Mouse (Mus musculus) retina, postnatal 7 days (tissue): ENCODE data around the gene Mier1.
"Not testable (repeated sequence)": the region's sequence is repeated elsewhere in the genome, so short reads cannot be mapped to it uniquely, and the experiment has no call there.

Experiments
- DNase-seq: peaks from one replicate; pipeline ENCODE4 v3.0.0-alpha.2; 2012; ENCODE audit warnings: low read depth, low spot score

Gene Mier1

DNA sequence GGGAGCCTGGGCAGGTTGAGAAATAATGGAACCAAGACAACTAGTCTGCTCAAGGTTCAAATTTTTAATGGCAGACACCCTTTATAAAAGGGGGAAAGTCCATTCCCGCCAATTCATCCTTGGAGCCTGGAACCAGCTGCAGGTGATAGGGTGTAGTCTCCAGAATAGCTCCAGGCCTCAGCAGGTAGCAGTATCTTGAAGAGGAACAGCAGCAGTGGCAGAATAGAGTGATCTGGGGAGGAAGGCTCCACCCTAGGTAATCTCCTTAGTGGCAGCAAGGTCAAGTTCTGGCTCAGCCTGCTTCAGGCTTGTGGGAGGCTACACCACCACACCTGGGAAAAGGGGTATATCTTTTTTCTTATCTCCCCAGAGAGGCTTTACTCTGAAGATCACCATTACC lies 52.0 kb downstream of the Mier1 start:
- DNase-seq, result not testable (repeated sequence)

- no peak for DNase-seq
These were observed 57.1 kb downstream of the Mier1 start for GRCm38 (mm10) chr4:103171256-103171655.

- DNase-seq, result no peak
These were observed 59.3 kb downstream of the Mier1 start for GRCm38 (mm10) chr4:103173507-103173906.

- DNase-seq, result no peak
These were observed 59.8 kb downstream of the Mier1 start for GRCm38 (mm10) chr4:103174001-103174400.

GRCm38 (mm10) chr4:103177681-103178080 lies 63.5 kb downstream of the Mier1 start:
- no peak for DNase-seq

DNA sequence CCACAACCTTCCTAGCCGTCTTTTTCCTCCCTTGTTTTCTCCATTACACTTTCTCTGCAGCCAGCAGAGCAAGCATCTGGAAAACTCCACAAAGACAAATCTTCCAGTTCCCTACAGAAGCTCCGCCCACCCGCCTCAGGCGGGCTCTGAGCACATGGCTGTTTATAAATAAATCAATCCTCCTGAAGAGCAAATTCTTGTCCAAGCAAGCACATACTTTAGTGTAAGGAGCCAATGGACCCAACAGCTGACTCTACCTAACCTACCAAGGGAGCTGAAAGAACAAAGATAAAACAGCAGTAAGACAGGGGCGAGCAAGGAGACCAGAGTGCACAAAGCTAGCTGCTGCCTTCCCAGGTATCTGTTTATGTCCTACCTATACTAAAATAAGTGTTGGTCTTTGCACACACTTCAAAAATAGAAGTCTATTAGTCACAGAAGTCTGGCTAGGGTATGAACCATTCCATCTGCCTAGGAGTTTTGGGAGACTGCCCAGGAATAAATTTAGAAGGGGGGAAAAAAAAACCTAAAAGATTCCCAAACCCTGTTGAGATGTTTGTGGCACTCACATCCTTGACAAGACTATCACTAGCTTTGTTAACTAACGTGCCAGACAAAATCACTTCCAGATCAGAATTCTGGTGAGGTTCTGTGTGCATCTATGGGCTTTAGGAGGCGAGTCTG lies 64.6 kb downstream of the Mier1 start:
- DNase-seq, result no peak

DNA sequence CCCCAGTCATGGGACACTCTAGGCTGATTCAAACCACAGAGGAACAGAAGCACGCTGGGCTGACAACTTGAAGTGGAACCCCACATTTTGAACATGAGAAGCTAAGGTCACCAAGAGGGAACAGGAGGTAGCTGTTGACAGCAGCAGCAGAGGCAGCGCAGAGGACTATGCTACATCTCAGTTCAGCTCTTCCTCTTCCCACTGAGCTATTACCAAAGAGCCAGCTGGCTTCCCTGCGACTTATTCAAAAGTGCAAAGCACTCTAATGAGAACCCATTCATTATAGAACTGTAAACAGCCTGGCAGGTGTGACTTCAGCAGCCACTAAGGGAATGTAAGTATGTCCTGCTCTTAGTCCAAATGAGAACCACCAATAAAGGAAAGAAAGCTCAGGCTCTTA lies 65.4 kb downstream of the Mier1 start:
- DNase-seq, result no peak

GRCm38 (mm10) chr4:103180300-103180888 lies 66.2 kb downstream of the Mier1 start:
- no peak for DNase-seq

- DNase-seq, result no peak
These were observed 74.8 kb downstream of the Mier1 start for GRCm38 (mm10) chr4:103188786-103189640.

GRCm38 (mm10) chr4:103192421-103192820 lies 78.2 kb downstream of the Mier1 start:
- no peak for DNase-seq

DNA sequence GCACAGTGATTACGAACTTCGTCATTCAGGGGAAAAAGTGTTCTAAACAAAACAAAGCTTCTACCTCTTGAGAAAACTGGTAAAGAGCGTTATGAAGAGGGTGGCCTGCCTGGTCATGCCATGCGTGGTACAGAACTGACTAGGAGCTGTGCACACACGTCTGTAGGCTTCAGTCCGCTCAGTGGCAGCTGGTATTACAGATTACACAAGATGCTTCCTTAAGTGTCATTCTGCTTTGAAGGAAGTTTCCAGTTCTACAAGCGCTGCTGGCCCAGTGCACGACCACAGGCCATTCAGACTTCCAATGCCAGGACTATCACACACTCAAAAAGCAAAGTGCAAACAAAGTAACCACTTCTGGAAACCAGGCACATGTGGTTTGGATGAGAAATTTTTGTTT lies 83.2 kb downstream of the Mier1 start:
- no peak for DNase-seq

DNA sequence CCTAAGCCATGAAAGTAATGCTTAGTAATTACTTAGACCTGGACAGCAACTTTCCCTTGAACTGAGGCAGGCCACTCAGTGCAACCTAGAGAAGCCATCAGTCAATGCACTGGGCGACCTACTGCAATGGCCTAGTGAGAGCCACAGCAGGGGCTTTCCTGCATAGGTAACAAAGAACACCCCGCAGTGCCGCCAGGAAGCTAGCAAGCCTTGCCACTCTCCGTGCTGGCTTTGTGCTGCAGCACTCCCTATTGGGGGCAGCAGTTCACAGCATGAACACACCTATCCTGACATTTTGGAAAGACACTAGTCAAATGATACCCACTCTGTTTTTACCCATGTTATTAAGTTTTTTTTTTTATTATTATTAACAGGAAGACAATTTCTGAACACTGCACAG lies 84.9 kb downstream of the Mier1 start:
- no peak for DNase-seq

GRCm38 (mm10) chr4:103200046-103200445 lies 85.9 kb downstream of the Mier1 start:
- no peak for DNase-seq

- no peak for DNase-seq
These were observed 89.5 kb downstream of the Mier1 start for GRCm38 (mm10) chr4:103203646-103204045.

DNA sequence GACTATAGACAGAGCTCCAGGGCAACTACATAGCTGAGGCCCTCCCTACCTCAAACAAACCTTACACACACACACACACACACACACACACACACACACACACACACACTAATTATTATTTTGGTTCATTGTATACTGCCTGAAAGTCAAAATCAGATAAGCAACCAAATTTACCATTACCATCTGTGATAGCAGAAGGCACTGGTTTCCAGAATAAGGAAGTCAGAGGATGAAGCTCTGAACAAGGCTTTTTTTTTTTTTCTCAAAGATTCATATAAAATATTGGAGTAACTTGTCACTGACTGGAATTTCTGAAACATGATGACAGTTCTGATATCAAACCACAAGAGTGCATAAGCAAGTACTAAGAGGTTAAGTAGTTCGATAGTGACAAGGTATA lies 94.4 kb downstream of the Mier1 start:
- no peak for DNase-seq

GRCm38 (mm10) chr4:103213859-103214497 lies 99.8 kb downstream of the Mier1 start:
- no peak for DNase-seq

DNA sequence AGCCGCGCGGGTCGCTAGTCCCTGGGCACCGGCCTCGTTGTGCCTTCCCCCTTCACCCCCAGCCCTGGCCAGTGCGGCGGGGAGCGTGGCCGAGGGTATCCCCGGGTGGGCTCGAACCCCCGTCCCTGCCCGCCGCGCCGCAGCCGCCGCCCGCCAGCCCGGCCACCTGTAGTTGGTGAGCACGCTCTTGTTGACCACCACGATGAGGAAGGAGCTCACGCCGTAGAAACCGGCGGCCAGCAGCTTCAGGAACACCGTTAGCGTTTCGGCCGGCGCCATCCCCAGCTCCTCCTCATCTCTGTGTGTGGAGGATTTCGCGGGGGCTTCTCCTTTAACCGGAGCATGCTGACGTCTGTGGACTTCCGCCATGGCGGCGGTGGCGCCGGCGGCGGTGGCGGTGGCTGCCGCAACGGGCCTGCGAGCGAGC lies 100.3 kb downstream of the Mier1 start:
- DNase-seq, result peak; percentile 53
